Mouse (Mus musculus) neural tube, embryonic 13.5 days (tissue): ENCODE measurements at regions not wholly inside any gene's neighbourhood (a gene's known extent, or its start where the extent isn't known, plus 50 kb on each side); places are given as distances from the start of the nearest gene placed in this dataset.

Experiments used
- ATAC-seq: fragments of 200-750 bp; cut with Nextera tagmentation; 2 replicates; pipeline ENCODE4 v1.8.0; 2017; ENCODE audit warnings: low read depth, mild to moderate bottlenecking, moderate TSS enrichment, moderate library complexity
- H3K27ac ChIP-seq: fragments of 300-500 bp; sonication (generic); replicated peaks from 2 replicates; pipeline ENCODE4 v1.5.1; 2015; ENCODE audit warnings: moderate library complexity, mild to moderate bottlenecking, inconsistent platforms
- H3K27me3 ChIP-seq: fragments of 300-500 bp; sonication (generic); 2 replicates; pipeline ENCODE4 v1.6.1; 2015; ENCODE audit warnings: mild to moderate bottlenecking, inconsistent platforms
- H3K36me3 ChIP-seq: fragments of 300-500 bp; sonication (generic); 2 replicates; pipeline ENCODE4 v1.6.1; 2015; ENCODE audit warnings: mild to moderate bottlenecking, inconsistent platforms
- H3K4me1 ChIP-seq: fragments of 300-500 bp; sonication (generic); replicated peaks from 2 replicates; pipeline ENCODE4 v1.6.1; 2015; ENCODE audit warnings: inconsistent platforms
- H3K4me2 ChIP-seq: fragments of 300-500 bp; sonication (generic); 2 replicates; pipeline ENCODE4 v1.6.1; 2015; ENCODE audit warnings: inconsistent platforms, mild to moderate bottlenecking, moderate library complexity
- H3K4me3 ChIP-seq: fragments of 300-500 bp; sonication (generic); 2 replicates; pipeline ENCODE4 v1.5.1; 2015; ENCODE audit warnings: mild to moderate bottlenecking, inconsistent platforms
- H3K9ac ChIP-seq: fragments of 300-500 bp; sonication (generic); 2 replicates; pipeline ENCODE4 v1.6.1; 2015; ENCODE audit warnings: moderate library complexity, mild to moderate bottlenecking, inconsistent platforms
- H3K9me3 ChIP-seq: fragments of 300-500 bp; sonication (generic); 2 replicates; pipeline ENCODE4 v1.6.1; 2016; ENCODE audit warnings: inconsistent platforms
- WGBS: fragments of 180-500 bp; shearing (Covaris S2); methylation state at CpG from one replicate; pipeline ENCODE4 v1.1.7; 2015; 5-methylcytosine and 5-hydroxymethylcytosine counted together

DNA sequence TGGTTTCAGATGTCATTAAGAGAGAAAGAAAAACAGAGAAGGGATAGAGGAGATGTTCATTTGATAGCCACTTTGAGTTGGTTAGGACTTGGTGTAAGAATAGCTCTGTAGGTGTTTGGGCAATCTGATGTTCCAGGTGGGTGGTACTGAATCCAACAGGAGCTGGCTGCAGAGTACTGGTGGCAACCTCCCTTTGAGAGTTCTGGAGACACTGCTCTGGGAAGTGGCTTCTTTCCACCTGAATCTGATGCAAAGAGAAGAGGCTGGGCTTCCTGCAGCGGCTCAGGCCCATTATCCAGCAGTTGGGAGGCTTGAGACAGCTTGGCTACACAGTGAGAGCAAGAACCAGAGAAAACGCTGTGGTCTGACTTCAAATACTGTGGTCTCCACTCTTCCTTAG, 77.0 kb upstream of the Podxl start:
- Histone ChIP-seq H3K9me3 (no peaks in the 10 kb centered on the region), H3K4me2 (no peak overlapping the region), H3K36me3 (no peaks in the 10 kb centered on the region), H3K27ac (no peak overlapping the region), H3K27me3 (0 out of 2 replicates have a peak, but pooled peaks cover 5% of the 10 kb centered on the region), H3K9ac (no peak overlapping the region), H3K4me1 (peaks cover 16% of the 10 kb centered on the region), H3K4me3 (no peak overlapping the region)
- WGBS: 67% methylated on average over 2 of the region's 2 CpGs
- ATAC-seq: no peak

DNA sequence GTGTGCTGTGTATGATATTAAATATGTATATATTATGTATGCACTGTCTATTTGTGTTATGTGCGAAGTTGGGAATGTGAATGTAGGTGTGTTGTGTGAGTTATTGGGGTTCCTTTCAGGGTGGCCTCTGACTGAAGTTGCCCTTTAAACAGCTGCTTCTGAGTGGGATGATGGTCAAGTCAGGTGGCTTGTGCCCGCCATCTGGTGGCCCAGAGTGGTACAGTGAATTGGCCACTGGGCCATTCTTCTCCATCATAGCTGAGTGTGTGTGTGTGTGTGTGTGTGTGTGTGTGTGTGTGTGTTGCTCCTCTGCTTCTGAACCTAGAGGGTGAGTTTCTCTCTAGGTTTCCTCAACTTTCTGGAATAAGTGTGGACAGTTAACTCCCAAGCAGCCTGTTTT, 75.7 kb upstream of the Podxl start:
- no peak overlapping the region for H3K4me2 ChIP-seq
- WGBS: 14% methylated on average over 2 of the region's 2 CpGs
- no peak overlapping the region for H3K9ac ChIP-seq
- H3K9me3 ChIP-seq: no peaks in the 10 kb centered on the region
- no peaks in the 10 kb centered on the region for H3K36me3 ChIP-seq
- ATAC-seq: peak; percentile 44; the same call in 1 of the 2 replicates
- peaks cover 16% of the 10 kb centered on the region for H3K4me1 ChIP-seq
- no peak overlapping the region for H3K4me3 ChIP-seq
- H3K27me3 ChIP-seq: 0 out of 2 replicates have a peak, but pooled peaks cover 5% of the 10 kb centered on the region
- H3K27ac ChIP-seq: no peak overlapping the region

GRCm38 (mm10) chr6:31638434-31639220, 74.8 kb upstream of the Podxl start:
- Histone ChIP-seq H3K27ac (no peak overlapping the region), H3K4me3 (no peak overlapping the region), H3K4me1 (peaks cover 16% of the 10 kb centered on the region), H3K9ac (no peak overlapping the region), H3K4me2 (peak overlapping the region; percentile 17; the same call in 1 of the 2 replicates), H3K36me3 (no peaks in the 10 kb centered on the region), H3K27me3 (0 out of 2 replicates have a peak, but pooled peaks cover 5% of the 10 kb centered on the region), H3K9me3 (no peaks in the 10 kb centered on the region)
- peak; percentile 61; the same call in 1 of the 2 replicates for ATAC-seq
- 45% methylated on average over 13 of the region's 13 CpGs for WGBS

- no peak for ATAC-seq
- WGBS: 20% methylated on average over 16 of the region's 16 CpGs
Measured at GRCm38 (mm10) chr6:31637371-31638052, 73.7 kb upstream of the Podxl start.

DNA sequence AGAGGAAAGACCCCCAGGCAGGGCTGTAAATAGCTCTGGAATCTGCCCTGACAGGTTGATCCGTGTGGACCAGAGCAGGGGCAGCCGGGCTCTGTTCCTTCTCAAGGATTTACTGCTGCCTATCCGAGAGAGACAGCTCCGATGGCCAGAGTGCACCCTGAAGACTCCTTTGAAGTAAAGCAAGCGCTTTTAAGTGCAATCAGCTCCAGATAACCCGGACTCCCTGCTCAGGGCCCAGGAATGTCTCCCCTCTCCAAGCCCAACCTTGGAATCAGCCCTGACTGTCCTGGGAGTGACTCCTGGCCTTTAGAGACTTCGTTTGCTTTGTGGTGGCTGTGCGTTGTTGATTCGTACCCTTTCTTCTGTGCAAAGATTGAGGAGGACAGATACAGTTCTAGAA, 73.2 kb upstream of the Podxl start:
- no peak overlapping the region for H3K4me3 ChIP-seq
- no peaks in the 10 kb centered on the region for H3K9me3 ChIP-seq
- ATAC-seq: no peak
- WGBS: 11% methylated on average over 9 of the region's 9 CpGs
- no peak overlapping the region for H3K27ac ChIP-seq
- H3K27me3 ChIP-seq: 0 out of 2 replicates have a peak, but pooled peaks cover 5% of the 10 kb centered on the region
- H3K4me2 ChIP-seq: no peak overlapping the region
- no peak overlapping the region for H3K9ac ChIP-seq
- no peaks in the 10 kb centered on the region for H3K36me3 ChIP-seq
- peaks cover 8% of the 10 kb centered on the region for H3K4me1 ChIP-seq

More at GRCm38 (mm10) chr6:31637371-31638052, 73.7 kb upstream of the Podxl start:
- Histone ChIP-seq H3K27me3 (0 out of 2 replicates have a peak, but pooled peaks cover 5% of the 10 kb centered on the region), H3K27ac (no peak overlapping the region), H3K4me2 (peak overlapping the region; percentile 17), H3K9me3 (no peaks in the 10 kb centered on the region), H3K4me1 (peaks cover 12% of the 10 kb centered on the region), H3K36me3 (no peaks in the 10 kb centered on the region), H3K4me3 (no peak overlapping the region), H3K9ac (no peak overlapping the region)

DNA sequence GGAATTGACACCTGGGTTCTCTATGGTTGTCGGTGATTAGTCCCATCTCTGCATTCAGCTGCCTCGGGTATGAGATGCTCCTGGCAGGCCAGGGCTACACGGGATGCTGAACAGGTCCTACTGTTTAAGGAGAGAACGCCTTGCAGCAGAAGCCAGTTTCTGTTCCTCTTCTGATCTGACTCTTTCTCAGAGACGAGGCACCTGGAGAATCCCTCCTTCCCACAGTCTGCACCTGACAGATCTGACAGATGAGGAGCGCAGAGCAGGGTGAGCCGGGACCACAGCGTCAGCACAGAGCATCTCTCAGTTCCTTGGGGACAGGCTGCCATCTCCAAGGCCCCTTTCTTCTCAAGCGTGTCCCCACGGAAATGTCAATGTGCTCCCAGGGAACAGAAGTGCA, 68.7 kb upstream of the Podxl start:
- WGBS: 78% methylated on average over 10 of the region's 10 CpGs
- H3K4me1 ChIP-seq: peaks cover 4% of the 10 kb centered on the region; the same call in 1 of the 2 replicates
- H3K27me3 ChIP-seq: 0 out of 2 replicates have a peak, but pooled peaks cover 5% of the 10 kb centered on the region
- H3K9me3 ChIP-seq: no peaks in the 10 kb centered on the region
- ATAC-seq: no peak
- no peaks in the 10 kb centered on the region for H3K36me3 ChIP-seq
- no peak overlapping the region for H3K4me3 ChIP-seq
- no peak overlapping the region for H3K4me2 ChIP-seq
- no peak overlapping the region for H3K27ac ChIP-seq
- H3K9ac ChIP-seq: no peak overlapping the region

- Histone ChIP-seq H3K36me3 (no peaks in the 10 kb centered on the region), H3K4me1 (no peaks in the 10 kb centered on the region), H3K27me3 (no peaks in the 10 kb centered on the region), H3K4me3 (no peak overlapping the region), H3K4me2 (no peak overlapping the region), H3K27ac (no peak overlapping the region), H3K9ac (no peak overlapping the region), H3K9me3 (no peaks in the 10 kb centered on the region)
- WGBS: 73% methylated on average over 4 of the region's 4 CpGs
- ATAC-seq: no peak
Measured at GRCm38 (mm10) chr6:31630009-31630408, 66.2 kb upstream of the Podxl start.

DNA sequence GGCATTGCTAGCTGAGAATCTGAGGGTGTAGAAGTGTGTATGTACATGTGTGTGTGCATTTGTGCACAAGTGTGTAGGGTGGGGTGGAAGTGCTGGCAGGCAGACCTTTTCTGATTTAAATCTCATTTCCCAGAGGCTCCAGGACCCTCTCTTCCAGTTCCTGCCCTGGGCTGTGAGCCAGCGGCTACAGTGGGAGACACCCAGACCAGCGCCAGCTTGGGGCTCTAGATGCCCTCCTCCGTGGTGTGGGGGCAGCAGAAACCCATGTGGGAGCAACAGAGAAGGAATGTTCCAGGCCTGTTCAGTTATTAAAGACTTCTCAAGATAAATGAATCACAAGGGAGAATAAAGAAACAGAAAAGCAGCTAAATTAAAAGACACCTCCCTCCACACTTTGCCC, 64.1 kb upstream of the Podxl start:
- Histone ChIP-seq H3K9ac (no peak overlapping the region), H3K4me3 (no peak overlapping the region), H3K36me3 (no peaks in the 10 kb centered on the region), H3K4me2 (no peak overlapping the region), H3K9me3 (no peaks in the 10 kb centered on the region), H3K4me1 (no peaks in the 10 kb centered on the region), H3K27me3 (no peaks in the 10 kb centered on the region), H3K27ac (no peak overlapping the region)
- no peak for ATAC-seq
- WGBS: 80% methylated on average over 3 of the region's 3 CpGs

- H3K4me1 ChIP-seq: no peaks in the 10 kb centered on the region
- no peak overlapping the region for H3K4me2 ChIP-seq
- no peaks in the 10 kb centered on the region for H3K36me3 ChIP-seq
- H3K27ac ChIP-seq: no peak overlapping the region
- no peaks in the 10 kb centered on the region for H3K9me3 ChIP-seq
- 86% methylated on average over 2 of the region's 2 CpGs for WGBS
- no peak overlapping the region for H3K4me3 ChIP-seq
- ATAC-seq: no peak
- no peak overlapping the region for H3K9ac ChIP-seq
- no peaks in the 10 kb centered on the region for H3K27me3 ChIP-seq
Measured at GRCm38 (mm10) chr6:31625055-31625454, 61.3 kb upstream of the Podxl start.

GRCm38 (mm10) chr6:31624374-31624773, 60.6 kb upstream of the Podxl start:
- H3K4me3 ChIP-seq: no peak overlapping the region
- H3K9me3 ChIP-seq: no peaks in the 10 kb centered on the region
- H3K27me3 ChIP-seq: no peaks in the 10 kb centered on the region
- 79% methylated on average over 10 of the region's 10 CpGs for WGBS
- no peak overlapping the region for H3K4me2 ChIP-seq
- no peaks in the 10 kb centered on the region for H3K4me1 ChIP-seq
- H3K36me3 ChIP-seq: no peaks in the 10 kb centered on the region
- H3K9ac ChIP-seq: no peak overlapping the region
- no peak overlapping the region for H3K27ac ChIP-seq
- no peak for ATAC-seq

- ATAC-seq: no peak
- H3K4me2 ChIP-seq: no peak overlapping the region
- H3K27ac ChIP-seq: no peak overlapping the region
- H3K36me3 ChIP-seq: no peaks in the 10 kb centered on the region
- no peak overlapping the region for H3K9ac ChIP-seq
- H3K9me3 ChIP-seq: no peaks in the 10 kb centered on the region
- WGBS: 85% methylated on average over 6 of the region's 6 CpGs
- no peak overlapping the region for H3K4me3 ChIP-seq
- H3K4me1 ChIP-seq: no peaks in the 10 kb centered on the region
- H3K27me3 ChIP-seq: no peaks in the 10 kb centered on the region
Measured at GRCm38 (mm10) chr6:31621023-31621422, 57.2 kb upstream of the Podxl start.

- no peaks in the 10 kb centered on the region for H3K36me3 ChIP-seq
- ATAC-seq: no peak
- WGBS: 63% methylated on average over 2 of the region's 2 CpGs
Measured at GRCm38 (mm10) chr6:31618852-31619251, 55.1 kb upstream of the Podxl start.

More at GRCm38 (mm10) chr6:31618852-31619251, 55.1 kb upstream of the Podxl start:
- Histone ChIP-seq H3K9ac (no peak overlapping the region), H3K4me2 (no peak overlapping the region), H3K27ac (no peak overlapping the region), H3K9me3 (no peaks in the 10 kb centered on the region), H3K4me3 (no peak overlapping the region), H3K27me3 (no peaks in the 10 kb centered on the region), H3K4me1 (no peaks in the 10 kb centered on the region)
